ENCODE assay signal across 19 mouse cellular contexts in genomic region chr15:62249436-62249835, GRCm38 (mm10).
DNase-seq lines count a peak whose midpoint lies in the region; ATAC-seq and TF ChIP-seq lines count a peak whose summit lies in the region.
"Had no signal": no experiment of that assay in that cellular context is flagged by ENCODE, and none has a peak within 500 bp of the region (broad histone marks: within the 10 kb centered on the region; RNA-seq: fewer than 3 reads in every experiment).

No protein-coding gene starts in this region.

- H3K27me3 ChIP-seq in hindbrain, embryonic 16.5 days (replicated peaks; ENCODE audit: control insufficient read depth, insufficient read depth, low read length) = no peaks in the 10 kb centered on the region
- no peaks in the 10 kb centered on the region for H3K27me3 ChIP-seq in hindbrain, embryonic 12.5 days
- no peaks in the 10 kb centered on the region for H3K27me3 ChIP-seq in lung, embryonic 15.5 days
- H3K27me3 ChIP-seq in neural tube, embryonic 13.5 days = no peaks in the 10 kb centered on the region
- no peaks in the 10 kb centered on the region for H3K27me3 ChIP-seq in neural tube, embryonic 15.5 days (replicated peaks)
- H3K27me3 ChIP-seq: embryonic facial prominence, embryonic 12.5 days had no signal

- H3K4me2 ChIP-seq in hindbrain, embryonic 16.5 days (ENCODE audit: low read length) = no peak overlapping the region
- no peak overlapping the region for H3K4me2 ChIP-seq in hindbrain, embryonic 12.5 days (replicated peaks)
- H3K4me2 ChIP-seq in lung, embryonic 15.5 days = no peak overlapping the region
- no peak overlapping the region for H3K4me2 ChIP-seq in neural tube, embryonic 13.5 days
- no peak overlapping the region for H3K4me2 ChIP-seq in neural tube, embryonic 15.5 days
- H3K4me2 ChIP-seq: embryonic facial prominence, embryonic 12.5 days had no signal

- H3K4me3 ChIP-seq in hindbrain, embryonic 16.5 days (ENCODE audit: low read length) = no peak overlapping the region
- H3K4me3 ChIP-seq in hindbrain, embryonic 12.5 days = no peak overlapping the region
- no peak overlapping the region for H3K4me3 ChIP-seq in lung, embryonic 15.5 days
- H3K4me3 ChIP-seq in neural tube, embryonic 13.5 days = no peak overlapping the region
- H3K4me3 ChIP-seq in neural tube, embryonic 15.5 days (replicated peaks) = no peak overlapping the region
- H3K4me3 ChIP-seq: embryonic facial prominence, embryonic 12.5 days; heart, embryonic 10.5 days had no signal

- H3K9ac ChIP-seq in hindbrain, embryonic 16.5 days (ENCODE audit: low read depth, low read length) = no peak overlapping the region
- H3K9ac ChIP-seq in hindbrain, embryonic 12.5 days = no peak overlapping the region
- H3K9ac ChIP-seq in lung, embryonic 15.5 days = no peak overlapping the region
- H3K9ac ChIP-seq in neural tube, embryonic 13.5 days = no peak overlapping the region
- no peak overlapping the region for H3K9ac ChIP-seq in neural tube, embryonic 15.5 days (replicated peaks)
- H3K9ac ChIP-seq: embryonic facial prominence, embryonic 12.5 days had no signal

- no peaks in the 10 kb centered on the region for H3K36me3 ChIP-seq in hindbrain, embryonic 16.5 days (ENCODE audit: control insufficient read depth, insufficient read depth, low read length)
- H3K36me3 ChIP-seq in hindbrain, embryonic 12.5 days = no peaks in the 10 kb centered on the region
- no peaks in the 10 kb centered on the region; the same call in 1 of the 2 replicates for H3K36me3 ChIP-seq in lung, embryonic 15.5 days
- no peaks in the 10 kb centered on the region for H3K36me3 ChIP-seq in neural tube, embryonic 13.5 days
- no peaks in the 10 kb centered on the region for H3K36me3 ChIP-seq in neural tube, embryonic 15.5 days
- H3K36me3 ChIP-seq: heart, embryonic 10.5 days had no signal

- peak; percentile 52 for ATAC-seq in hindbrain, embryonic 16.5 days
- no peak for ATAC-seq in hindbrain, embryonic 12.5 days (ENCODE audit: low FRiP score)
- peak; percentile 49; the same call in 1 of the 2 replicates for ATAC-seq in lung, embryonic 15.5 days (ENCODE audit: borderline replicate concordance, extremely low read depth, low FRiP score, low TSS enrichment)
- 0 out of 2 replicates have a peak, but pooled peaks have one; percentile 27 for ATAC-seq in neural tube, embryonic 13.5 days (ENCODE audit: low read depth)
- ATAC-seq in neural tube, embryonic 15.5 days (ENCODE audit: low FRiP score) = no peak

- DNase-seq in lung, adult 18-20 months = no peak
- peak; percentile 84 for DNase-seq in brain, embryonic 14.5 days (ENCODE audit: low read depth)
- DNase-seq in urinary bladder, postnatal 4 days (ENCODE audit: low spot score in 2 of 2) = no peak
- DNase-seq: adrenal gland, postnatal 10 days; cerebellum, adult 11-12 months; cerebellum, adult 9-10 months; cerebellum, postnatal 25 days; gastrocnemius, postnatal 10 days; heart, adult 18-20 months; heart, postnatal 10 days; heart, postnatal 4 days had no signal

- TF ChIP-seq POLR2A in brain, embryonic 14.5 days (IDR thresholded peaks at IDR 0.05; ENCODE audit: borderline replicate concordance, extremely low read depth, insufficient read depth, insufficient read length, poor library complexity, severe bottlenecking) = no peak

- H3K27ac ChIP-seq in hindbrain, embryonic 16.5 days (ENCODE audit: low read depth, low read length) = no peak overlapping the region
- no peak overlapping the region for H3K27ac ChIP-seq in hindbrain, embryonic 12.5 days
- no peak overlapping the region for H3K27ac ChIP-seq in lung, embryonic 15.5 days
- H3K27ac ChIP-seq in neural tube, embryonic 13.5 days (replicated peaks) = no peak overlapping the region
- H3K27ac ChIP-seq in neural tube, embryonic 15.5 days (replicated peaks) = no peak overlapping the region
- H3K27ac ChIP-seq: embryonic facial prominence, embryonic 12.5 days; heart, embryonic 10.5 days had no signal

- no peaks in the 10 kb centered on the region for H3K9me3 ChIP-seq in hindbrain, embryonic 16.5 days (ENCODE audit: control insufficient read depth, low read length)
- H3K9me3 ChIP-seq in hindbrain, embryonic 12.5 days (replicated peaks) = no peaks in the 10 kb centered on the region
- no peaks in the 10 kb centered on the region for H3K9me3 ChIP-seq in lung, embryonic 15.5 days
- H3K9me3 ChIP-seq in neural tube, embryonic 13.5 days = no peaks in the 10 kb centered on the region
- H3K9me3 ChIP-seq in neural tube, embryonic 15.5 days (replicated peaks) = no peaks in the 10 kb centered on the region
- H3K9me3 ChIP-seq: embryonic facial prominence, embryonic 12.5 days; G1E; heart, embryonic 10.5 days had no signal

- H3K4me1 ChIP-seq in hindbrain, embryonic 16.5 days (ENCODE audit: control insufficient read depth, insufficient read depth, low read depth, low read length) = no peaks in the 10 kb centered on the region; the same call in 1 of the 2 replicates
- no peaks in the 10 kb centered on the region for H3K4me1 ChIP-seq in hindbrain, embryonic 12.5 days
- H3K4me1 ChIP-seq in lung, embryonic 15.5 days = 0 out of 2 replicates have a peak, but pooled peaks cover 3% of the 10 kb centered on the region
- H3K4me1 ChIP-seq in neural tube, embryonic 13.5 days (replicated peaks) = 0 out of 2 replicates have a peak, but pooled peaks cover 4% of the 10 kb centered on the region
- 0 out of 2 replicates have a peak, but pooled peaks cover 4% of the 10 kb centered on the region for H3K4me1 ChIP-seq in neural tube, embryonic 15.5 days
- H3K4me1 ChIP-seq: embryonic facial prominence, embryonic 12.5 days; heart, embryonic 10.5 days had no signal

- no peak for TF ChIP-seq CTCF in brain, embryonic 14.5 days (IDR thresholded peaks at IDR 0.05; ENCODE audit: borderline replicate concordance, extremely low read depth, insufficient read depth, insufficient read length)

- 43% methylated on average over 4 of the region's 4 CpGs for WGBS in hindbrain, embryonic 16.5 days
- 64% methylated on average over 4 of the region's 4 CpGs for WGBS in hindbrain, embryonic 12.5 days
- 68% methylated on average over 4 of the region's 4 CpGs for WGBS in lung, embryonic 15.5 days
- 46% methylated on average over 4 of the region's 4 CpGs for WGBS in neural tube, embryonic 13.5 days
- 39% methylated on average over 4 of the region's 4 CpGs for WGBS in neural tube, embryonic 15.5 days

Comparison
In these comparisons a context has a peak if more than half of its experiments do, and no peak if none do; other contexts are left out.
1. ATAC-seq: peak in hindbrain, embryonic 16.5 days (single experiment), lung, embryonic 15.5 days (single experiment) and neural tube, embryonic 13.5 days (single experiment); none in hindbrain, embryonic 12.5 days (single experiment) and neural tube, embryonic 15.5 days (single experiment).